Mouse (Mus musculus) v-Abl transformed pro-B cells (cell line): ENCODE data around the gene Mrln.
"Not testable (repeated sequence)": the region's sequence is repeated elsewhere in the genome, so short reads cannot be mapped to it uniquely, and the experiment has no call there.

Experiments used
- in situ Hi-C, 2 experiments: fragments of 400-800 bp; cut with MboI; formaldehyde crosslinking; loops; one replicate each; pipeline ENCODE4 v1.15.1; 2025; ENCODE audit not compliant: unreplicated experiment in 2 of 2

Gene Mrln

GRCm38 (mm10) chr10:70186586-70186985, 17.9 kb upstream of the Mrln start:
- in situ Hi-C loops = loop anchor here (25.0 kb wide), 3 partner anchors 724 to 1151 kb away; partner anchors contain the start of genes A930033H14Rik (in 1 of the 2), Cisd1 (in 1 of the 2) and Ipmk (in 1 of the 2)

DNA sequence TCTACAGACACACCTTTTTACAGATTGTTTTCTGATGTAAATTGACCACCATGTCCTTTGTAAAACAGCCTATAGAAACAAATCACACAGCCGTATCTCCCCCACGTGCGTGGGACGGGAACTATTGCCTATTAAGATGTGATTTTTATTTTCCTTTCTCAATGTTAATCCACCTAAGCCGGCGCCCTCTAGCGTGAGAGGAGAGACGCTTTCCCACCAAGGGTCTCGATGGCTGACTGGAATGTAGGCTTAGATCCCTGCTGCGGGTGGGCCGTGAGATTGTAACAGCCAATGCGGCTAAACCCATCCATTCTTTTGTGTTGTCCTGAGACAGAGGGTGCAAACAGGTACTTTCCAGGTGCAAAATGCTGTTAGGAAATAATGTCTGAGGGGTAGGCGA, 14.6 kb upstream of the Mrln start:
- in situ Hi-C loops = loop anchor here (10.0 to 25.0 kb wide), 12 partner anchors 525 to 1195 kb away; partner anchors contain the start of genes A930033H14Rik (in 1 of the 2), Cdk1 (in 1 of the 2), Cisd1 (in 1 of the 2) and Ipmk (in 1 of the 2)

DNA sequence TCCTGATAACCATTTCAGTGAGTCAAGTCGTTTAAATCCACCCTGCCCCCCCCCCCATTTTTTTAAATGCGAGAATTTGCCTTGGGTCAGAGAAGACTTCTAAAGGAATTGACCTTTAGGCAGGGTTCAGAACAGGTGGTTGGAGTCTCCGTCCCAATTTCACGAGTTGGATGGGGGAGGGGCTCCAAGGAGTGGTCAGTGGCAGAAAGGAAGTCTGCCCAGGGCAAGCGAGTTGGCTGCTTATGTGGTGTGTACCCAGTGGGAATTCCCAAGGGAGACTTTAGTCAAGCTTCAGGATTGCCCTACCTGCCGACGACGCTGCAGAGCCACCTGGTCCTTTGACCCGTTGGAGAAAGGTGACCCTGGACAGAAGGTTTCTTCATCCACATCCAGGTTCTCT, 10.2 kb upstream of the Mrln start:
- in situ Hi-C loops = loop anchor here (10.0 to 25.0 kb wide), 12 partner anchors 529 to 1191 kb away; partner anchors contain the start of genes A930033H14Rik (in 1 of the 2), Cdk1 (in 1 of the 2), Cisd1 (in 1 of the 2) and Ipmk (in 1 of the 2)

GRCm38 (mm10) chr10:70195279-70195678, 9.2 kb upstream of the Mrln start:
- in situ Hi-C loops = loop anchor here (5.0 to 25.0 kb wide), 13 partner anchors 93 to 1190 kb away; partner anchors contain the start of genes A930033H14Rik (in 1 of the 2), Cdk1 (in 1 of the 2), Cisd1 (in 1 of the 2) and Ipmk (in 1 of the 2)

GRCm38 (mm10) chr10:70195786-70196185, 8.7 kb upstream of the Mrln start:
- in situ Hi-C loops = loop anchor here (5.0 to 25.0 kb wide), 13 partner anchors 93 to 1189 kb away; partner anchors contain the start of genes A930033H14Rik (in 1 of the 2), Cdk1 (in 1 of the 2), Cisd1 (in 1 of the 2) and Ipmk (in 1 of the 2)

DNA sequence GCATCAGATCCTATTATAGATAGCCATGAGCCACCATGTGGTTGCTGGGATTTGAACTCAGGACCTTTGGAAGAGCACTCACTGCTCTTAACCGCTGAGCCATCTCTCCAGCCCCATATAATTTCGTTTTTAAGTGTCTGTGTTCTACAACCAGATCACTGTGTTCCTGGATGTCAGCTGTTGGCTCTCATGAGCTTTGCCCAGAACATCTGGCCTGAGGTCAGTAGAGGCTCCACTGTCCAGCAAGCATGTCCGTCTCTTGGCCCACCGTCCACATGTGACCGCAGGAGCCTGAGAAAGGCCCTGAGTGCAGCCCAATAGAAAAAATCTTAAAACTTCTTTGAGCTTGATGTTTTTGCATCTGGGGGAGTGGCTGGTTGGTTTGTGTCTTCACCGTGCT, 7.8 kb upstream of the Mrln start:
- in situ Hi-C loops = loop anchor here (5.0 to 25.0 kb wide), 13 partner anchors 94 to 1188 kb away; partner anchors contain the start of genes A930033H14Rik (in 1 of the 2), Cdk1 (in 1 of the 2), Cisd1 (in 1 of the 2) and Ipmk (in 1 of the 2)

DNA sequence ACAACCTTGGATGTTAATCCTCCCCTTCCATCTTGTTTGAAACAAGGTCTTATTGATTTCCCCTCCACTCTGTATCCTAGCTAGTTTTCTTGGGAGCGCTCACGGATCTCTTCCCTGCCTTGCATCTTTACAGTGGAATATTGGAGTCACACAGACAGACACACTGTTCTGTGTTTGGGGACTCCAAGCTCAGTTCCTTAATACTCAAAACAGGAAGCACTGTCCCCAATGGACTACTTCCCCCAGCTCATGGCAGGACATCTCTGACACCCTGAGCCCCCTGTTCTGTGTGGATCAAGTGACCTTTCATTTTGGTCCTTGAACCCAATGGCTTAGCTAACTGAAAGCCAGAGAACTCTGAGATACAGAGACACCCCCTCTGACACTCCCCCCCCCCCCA, 6.9 kb upstream of the Mrln start:
- in situ Hi-C loops = loop anchor here (5.0 to 25.0 kb wide), 13 partner anchors 95 to 1187 kb away; partner anchors contain the start of genes A930033H14Rik (in 1 of the 2), Cdk1 (in 1 of the 2), Cisd1 (in 1 of the 2) and Ipmk (in 1 of the 2)

DNA sequence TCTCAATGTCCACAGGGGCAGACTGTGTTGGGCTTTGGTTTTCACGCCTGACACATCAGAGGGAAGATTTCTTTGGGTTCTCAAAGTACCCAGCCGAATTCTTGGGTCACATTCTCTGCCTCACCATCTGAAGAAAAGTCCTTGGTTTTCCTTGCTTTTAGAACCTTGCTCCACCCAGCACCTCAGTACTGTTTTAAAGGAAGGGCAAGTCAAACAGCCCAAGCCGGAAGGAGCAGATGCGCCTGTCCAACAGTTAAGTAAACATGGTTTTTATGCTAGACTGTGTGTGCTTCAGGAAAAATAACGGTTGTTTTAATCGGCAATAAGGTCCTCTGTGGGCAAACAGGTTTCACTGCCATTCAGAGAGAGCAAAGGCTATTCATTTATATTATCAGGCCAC, 6.5 kb upstream of the Mrln start:
- in situ Hi-C loops = loop anchor here (5.0 to 25.0 kb wide), 13 partner anchors 96 to 1187 kb away; partner anchors contain the start of genes A930033H14Rik (in 1 of the 2), Cdk1 (in 1 of the 2), Cisd1 (in 1 of the 2) and Ipmk (in 1 of the 2)

DNA sequence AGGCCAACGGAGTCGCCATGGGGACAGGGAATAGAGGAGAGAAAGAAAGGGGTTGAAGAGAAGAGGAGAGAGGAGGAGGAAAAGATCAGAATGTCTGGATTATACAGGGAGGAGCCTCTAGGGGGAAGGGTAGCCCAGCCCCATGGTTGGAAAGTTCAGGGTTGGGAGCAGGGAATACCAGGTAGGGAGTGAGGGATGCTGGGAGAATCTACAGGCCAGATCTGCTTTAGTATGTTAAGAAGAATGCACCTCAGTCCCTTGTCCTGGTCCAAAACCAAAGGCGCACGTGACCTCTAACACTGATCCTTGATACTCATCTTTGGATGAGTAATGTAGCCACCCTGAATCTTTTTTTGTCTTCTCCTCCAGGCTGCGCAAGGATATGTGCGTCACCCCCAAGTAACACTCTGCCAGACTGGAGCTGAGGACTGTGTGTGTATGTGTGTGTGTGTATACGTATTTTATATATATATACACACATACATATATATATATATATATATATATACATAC, 5.5 kb upstream of the Mrln start:
- in situ Hi-C loops = loop anchor here (5.0 to 25.0 kb wide), 13 partner anchors 97 to 1186 kb away; partner anchors contain the start of genes A930033H14Rik (in 1 of the 2), Cdk1 (in 1 of the 2), Cisd1 (in 1 of the 2) and Ipmk (in 1 of the 2)

- in situ Hi-C loops = loop anchor here (5.0 to 25.0 kb wide), 13 partner anchors 97 to 1185 kb away; partner anchors contain the start of genes A930033H14Rik (in 1 of the 2), Cdk1 (in 1 of the 2), Cisd1 (in 1 of the 2) and Ipmk (in 1 of the 2)
These were observed 4.8 kb upstream of the Mrln start for GRCm38 (mm10) chr10:70199466-70200210.

GRCm38 (mm10) chr10:70200889-70201500, 3.5 kb upstream of the Mrln start:
- in situ Hi-C loops = no loop called here

- in situ Hi-C loops = no loop called here
These were observed 6.8 kb downstream of the Mrln start for GRCm38 (mm10) chr10:70211281-70211680.

GRCm38 (mm10) chr10:70220971-70221370, 16.5 kb downstream of the Mrln start:
- in situ Hi-C loops = no loop called here

GRCm38 (mm10) chr10:70222231-70222630, 17.8 kb downstream of the Mrln start:
- in situ Hi-C loops = not testable (repeated sequence)

GRCm38 (mm10) chr10:70224571-70224970, 20.1 kb downstream of the Mrln start:
- in situ Hi-C loops = no loop called here

- in situ Hi-C loops = no loop called here
These were observed 21.3 kb downstream of the Mrln start for GRCm38 (mm10) chr10:70225760-70226159.

GRCm38 (mm10) chr10:70226608-70227007, 22.1 kb downstream of the Mrln start:
- in situ Hi-C loops = no loop called here

DNA sequence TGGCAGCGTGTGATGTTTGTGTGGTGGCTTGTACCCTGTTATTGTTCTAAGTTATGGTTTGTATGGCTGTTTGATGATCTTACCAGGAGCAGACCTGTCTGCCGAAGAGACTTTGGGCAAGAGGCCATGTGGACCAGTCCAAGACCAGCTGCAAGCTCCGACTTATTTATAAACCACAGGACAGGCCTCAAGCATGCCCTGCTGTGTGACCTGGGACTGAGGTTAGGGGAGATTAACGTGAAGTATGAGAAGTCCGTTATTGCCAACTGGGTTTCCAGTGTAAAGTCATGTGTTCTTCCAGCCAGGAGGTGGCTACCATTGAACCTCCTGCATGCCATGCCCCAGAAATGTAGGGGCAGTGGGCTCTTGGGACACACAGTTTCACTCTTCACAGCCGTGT, 25.9 kb downstream of the Mrln start:
- in situ Hi-C loops = no loop called here

DNA sequence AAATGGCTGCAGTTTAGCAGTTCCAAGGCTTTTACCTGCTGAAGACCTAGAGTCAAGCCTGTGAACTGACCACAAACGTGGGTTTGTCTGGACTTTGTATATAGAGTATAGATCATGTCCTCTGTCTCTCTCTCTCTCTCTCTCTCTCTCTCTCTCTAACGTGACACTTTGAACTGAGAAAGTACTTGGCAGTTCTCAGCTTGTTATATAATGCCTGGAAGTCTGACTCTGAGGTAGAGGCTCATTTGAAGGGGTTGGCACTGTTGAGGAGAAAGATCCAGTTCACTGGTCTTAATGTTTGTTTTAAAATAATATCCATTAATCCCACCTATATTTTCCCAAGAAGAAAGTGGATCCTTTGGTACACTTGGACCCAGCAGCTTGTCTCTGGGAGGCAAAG, 33.5 kb downstream of the Mrln start:
- in situ Hi-C loops = no loop called here

GRCm38 (mm10) chr10:70242751-70243444, 38.4 kb downstream of the Mrln start:
- in situ Hi-C loops = no loop called here
